Mouse (Mus musculus) heart, adult 2 months (tissue): ENCODE measurements around the gene Aplf.

Experiments used
- CTCF ChIP-seq: fragments of 200-600 bp; IDR thresholded peaks from 2 replicates; pipeline ENCODE4 v1.8.1; 2022; ENCODE audit warnings: antibody characterized with exemption, mild to moderate bottlenecking, moderate library complexity
- EP300 ChIP-seq: fragments of 200-500 bp; IDR thresholded peaks from 2 replicates; pipeline ENCODE4 v1.6.1; 2011; ENCODE audit warnings: low read depth, low read length, control low read depth; ENCODE audit not compliant: insufficient read depth

- no peak for TF ChIP-seq CTCF
- TF ChIP-seq EP300 = no peak
Observed at GRCm38 (mm10) chr6:87653478-87653877, 18.5 kb downstream of the Aplf start.
